Mouse (Mus musculus): ENCODE results near the gene Shisa9. TPM values are rescaled to one million over a fixed set of nuclear protein-coding genes. Genes with fewer than 3 reads are reported as not detected.

Gene Shisa9
- total RNA-seq, 2 experiments from 2014 or later: 68.1 to 71.7 TPM

DNA sequence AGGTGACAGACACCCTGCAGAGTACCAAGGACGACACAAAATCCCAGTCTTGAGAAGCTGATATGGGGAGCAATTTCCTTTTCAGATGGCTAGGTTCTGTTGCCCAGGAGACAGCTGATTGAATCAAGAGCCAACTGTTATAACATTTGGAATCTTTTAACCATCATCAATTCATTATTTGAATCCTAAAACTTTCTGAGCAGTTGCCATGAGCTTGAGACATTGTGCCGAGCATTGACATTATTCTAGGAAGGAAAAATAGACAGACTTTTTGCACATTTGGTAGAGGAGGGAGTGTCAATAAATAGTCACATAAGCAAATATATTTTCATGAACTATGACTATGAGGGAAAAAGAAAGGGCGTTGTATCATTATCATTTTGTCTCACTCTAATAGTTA, 243.0 kb downstream of the Shisa9 start:
- no peak for DNase-seq (ENCODE audit: low spot score in 2 of 2)
- intact Hi-C loops (cut with DNase I): no loop called here

GRCm38 (mm10) chr16:12233288-12233687, 249.4 kb downstream of the Shisa9 start:
- intact Hi-C loops (cut with DNase I): no loop called here
- peak in 1 of 2 experiments; percentile 28 for DNase-seq (ENCODE audit: low spot score in 2 of 2)

DNA sequence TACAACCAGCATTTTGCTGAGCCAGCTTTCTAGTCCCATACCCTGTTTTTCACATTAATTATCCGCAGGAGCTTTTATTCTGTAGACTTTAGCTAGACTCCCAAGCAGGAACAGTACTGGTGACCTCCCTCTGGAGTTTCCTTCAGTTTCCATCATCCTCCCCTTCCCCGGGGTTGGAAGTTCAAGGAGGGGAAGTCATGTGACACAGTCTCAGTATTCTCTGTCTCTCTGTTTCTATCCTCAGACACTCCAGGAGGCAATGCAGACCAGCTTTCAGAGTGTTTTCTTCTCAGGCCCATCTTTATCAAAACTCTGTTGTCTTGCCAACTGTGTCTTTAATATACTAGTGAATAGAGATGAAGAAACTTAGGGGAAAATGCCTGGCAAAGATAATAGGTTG, 250.4 kb downstream of the Shisa9 start:
- no peak for DNase-seq (ENCODE audit: low spot score in 2 of 2)
- intact Hi-C loops (cut with DNase I): no loop called here

- no peak for DNase-seq (ENCODE audit: low spot score in 2 of 2)
- intact Hi-C loops (cut with DNase I): no loop called here
These were observed 254.7 kb downstream of the Shisa9 start for GRCm38 (mm10) chr16:12238611-12239010.

- intact Hi-C loops (cut with DNase I): no loop called here
- no peak for DNase-seq (ENCODE audit: low spot score in 2 of 2)
These were observed 275.4 kb downstream of the Shisa9 start for GRCm38 (mm10) chr16:12259361-12259760.

GRCm38 (mm10) chr16:12265828-12266227, 281.9 kb downstream of the Shisa9 start:
- no peak for DNase-seq (ENCODE audit: low spot score in 2 of 2)
- intact Hi-C loops (cut with DNase I): no loop called here

DNA sequence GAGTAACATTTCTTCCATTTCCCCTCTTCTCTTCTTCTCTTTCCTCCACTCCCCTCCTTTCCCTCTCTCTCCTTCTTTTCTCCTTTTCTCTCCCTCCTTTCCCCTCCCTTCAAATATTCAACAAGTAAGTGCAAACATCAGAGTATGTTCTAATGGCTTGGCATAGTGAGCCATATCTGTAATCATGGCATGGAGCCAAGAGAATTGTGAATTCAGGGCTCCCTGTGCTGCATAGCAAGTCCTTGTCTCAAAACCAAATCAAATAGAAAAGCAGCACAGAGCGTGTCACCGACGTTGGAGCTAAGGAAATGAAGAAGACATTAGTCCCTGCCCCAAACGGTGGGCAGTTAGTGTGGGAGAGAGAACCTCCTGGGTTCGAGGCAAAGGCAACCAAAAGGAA, 316.6 kb downstream of the Shisa9 start:
- DNase-seq (ENCODE audit: low spot score in 2 of 2): no peak
- intact Hi-C loops (cut with DNase I): no loop called here

- intact Hi-C loops (cut with DNase I): no loop called here
- DNase-seq (ENCODE audit: low spot score in 2 of 2): no peak
These were observed 319.5 kb downstream of the Shisa9 start for GRCm38 (mm10) chr16:12303420-12303819.

DNA sequence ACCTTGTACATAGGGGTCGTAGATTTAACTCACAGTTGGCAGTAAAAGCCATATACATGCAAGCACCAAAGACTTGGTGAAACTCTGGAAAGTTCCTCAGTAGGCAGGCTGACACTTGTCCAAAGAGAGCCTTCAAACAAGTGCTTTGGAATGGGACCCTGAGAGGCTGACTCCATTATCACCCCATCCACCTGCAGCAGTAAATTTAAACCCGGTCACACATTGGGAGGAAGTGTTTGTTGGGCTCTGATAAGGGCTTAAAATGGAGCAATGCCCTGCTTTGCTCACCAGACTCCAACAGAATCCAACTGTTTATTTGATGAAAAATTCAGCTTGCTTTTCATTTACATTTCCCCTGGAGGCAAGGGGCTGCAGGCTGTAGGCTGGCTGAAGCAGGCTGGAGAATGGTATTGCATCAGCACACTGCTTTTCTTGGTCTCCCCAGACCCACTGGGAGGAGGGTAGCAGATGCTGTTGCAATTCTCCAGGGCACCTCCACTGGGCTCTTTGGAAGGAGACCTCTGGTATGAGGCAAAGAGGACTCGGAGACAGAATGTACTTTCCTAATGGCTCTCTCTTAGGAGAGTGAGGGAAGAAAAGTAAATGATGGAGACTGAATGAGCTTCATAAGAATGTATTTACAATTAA, 323.5 kb downstream of the Shisa9 start:
- intact Hi-C loops (cut with DNase I): no loop called here
- DNase-seq (ENCODE audit: low spot score in 2 of 2): no peak

- intact Hi-C loops (cut with DNase I): no loop called here
- DNase-seq (ENCODE audit: low spot score in 2 of 2): no peak
These were observed 325.9 kb downstream of the Shisa9 start for GRCm38 (mm10) chr16:12309826-12310225.

DNA sequence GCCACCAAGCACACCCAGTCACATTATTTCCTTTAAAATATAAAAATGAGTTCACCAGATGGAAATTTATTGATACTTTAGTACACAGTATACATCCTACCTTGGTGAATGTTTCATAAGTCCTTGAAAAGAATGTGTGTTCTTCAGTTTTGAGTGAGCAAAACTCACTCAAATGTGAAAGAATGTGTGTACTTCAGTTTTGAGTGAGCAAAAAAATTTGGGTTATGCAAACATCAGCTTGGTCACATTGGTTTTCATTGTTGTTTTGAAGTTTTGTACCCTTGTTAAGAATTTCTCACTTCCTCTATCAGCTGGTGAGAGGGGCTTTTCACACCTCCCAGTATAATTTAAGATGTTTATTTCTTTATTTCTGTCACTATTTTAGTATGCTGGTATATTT, 331.7 kb downstream of the Shisa9 start:
- no peak for DNase-seq (ENCODE audit: low spot score in 2 of 2)
- intact Hi-C loops (cut with DNase I): no loop called here

Other genes with a start within 250 kb of the Shisa9 start
- 10 to 100 TPM; 37.9 to 40.0 TPM for gene Cpped1, start 74.7 kb upstream of the Shisa9 start, total RNA-seq (2021)